Mouse (Mus musculus): ENCODE measurements around the gene Fpgt. TPM values are rescaled to one million over a fixed set of nuclear protein-coding genes. Genes with fewer than 3 reads are reported as not detected.

Fpgt gene
- 10 to 100 TPM; 28.2 to 29.3 TPM for total RNA-seq (2021)

- peak; percentile 79 to 87 for DNase-seq (ENCODE audit: extremely low spot score in 1 of 2, low spot score in 1 of 2)
Measured at GRCm38 (mm10) chr3:155093116-155093956, at the start of gene Fpgt, which contains the start of gene Lrriq3. Fpgt (minus strand) TSS chr3:155093403. Lrriq3 (plus strand) TSS chr3:155093434.

GRCm38 (mm10) chr3:155141047-155141446 is 47.8 kb upstream of the Fpgt start:
- no peak for DNase-seq (ENCODE audit: extremely low spot score in 1 of 2, low spot score in 1 of 2)

GRCm38 (mm10) chr3:155137737-155138136 is 44.5 kb upstream of the Fpgt start:
- DNase-seq (ENCODE audit: extremely low spot score in 1 of 2, low spot score in 1 of 2), result no peak

- no peak for DNase-seq (ENCODE audit: extremely low spot score in 1 of 2, low spot score in 1 of 2)
Measured at GRCm38 (mm10) chr3:155105957-155106356, 12.8 kb upstream of the Fpgt start.

GRCm38 (mm10) chr3:155099266-155099665 is 6.1 kb upstream of the Fpgt start:
- no peak for DNase-seq (ENCODE audit: extremely low spot score in 1 of 2, low spot score in 1 of 2)

GRCm38 (mm10) chr3:155092081-155092480 is 1.1 kb downstream of the Fpgt start:
- DNase-seq (ENCODE audit: extremely low spot score in 1 of 2, low spot score in 1 of 2), result no peak

- DNase-seq (ENCODE audit: extremely low spot score in 1 of 2, low spot score in 1 of 2), result no peak
Measured at GRCm38 (mm10) chr3:155077908-155078307, 15.3 kb downstream of the Fpgt start.

- DNase-seq (ENCODE audit: extremely low spot score in 1 of 2, low spot score in 1 of 2), result no peak
Measured at GRCm38 (mm10) chr3:155059449-155059822, 33.8 kb downstream of the Fpgt start.

- no peak for DNase-seq (ENCODE audit: extremely low spot score in 1 of 2, low spot score in 1 of 2)
Measured at GRCm38 (mm10) chr3:155058800-155059448, 34.3 kb downstream of the Fpgt start.

- DNase-seq (ENCODE audit: extremely low spot score in 1 of 2, low spot score in 1 of 2), result no peak
Measured at GRCm38 (mm10) chr3:155057566-155057965, 35.6 kb downstream of the Fpgt start.

- DNase-seq (ENCODE audit: extremely low spot score in 1 of 2, low spot score in 1 of 2), result no peak
Measured at GRCm38 (mm10) chr3:155056606-155057005, 36.6 kb downstream of the Fpgt start.

GRCm38 (mm10) chr3:155055231-155055916 is 37.8 kb downstream of the Fpgt start, which contains the start of gene Tnni3k:
Tnni3k (minus strand) TSS chr3:155055407.
- no peak for DNase-seq (ENCODE audit: extremely low spot score in 1 of 2, low spot score in 1 of 2)

- DNase-seq (ENCODE audit: extremely low spot score in 1 of 2, low spot score in 1 of 2), result no peak
Measured at GRCm38 (mm10) chr3:155053189-155053588, 40.0 kb downstream of the Fpgt start.

- no peak for DNase-seq (ENCODE audit: extremely low spot score in 1 of 2, low spot score in 1 of 2)
Measured at GRCm38 (mm10) chr3:155052021-155052420, 41.2 kb downstream of the Fpgt start.

- no peak for DNase-seq (ENCODE audit: extremely low spot score in 1 of 2, low spot score in 1 of 2)
Measured at GRCm38 (mm10) chr3:155039012-155039836, 54.0 kb downstream of the Fpgt start.

Other genes with a start within 250 kb of the Fpgt start
- under 1 TPM; 0.12 to 0.20 TPM for gene Tnni3k, start 38.0 kb downstream of the Fpgt start, total RNA-seq (2021)
- gene Lrriq3, start within 50 bp of the Fpgt start, total RNA-seq (2021), result under 1 TPM; 0.39 to 0.45 TPM

Data from layer of hippocampus, postnatal 25 days (tissue).